Mouse (Mus musculus) cerebellum, adult 2 months (tissue): ENCODE results near the gene Arl2. TPM values are rescaled to one million over a fixed set of nuclear protein-coding genes. Genes with fewer than 3 reads are reported as not detected.

Experiments
- DNase-seq, 2 experiments: peaks; one replicate each; pipeline ENCODE4 v3.0.0; 2021
- H3K27ac ChIP-seq: fragments of 200-500 bp; 2 replicates; pipeline ENCODE4 v1.5.1; 2012; ENCODE audit warnings: low read length, control low read depth, inconsistent platforms; ENCODE audit not compliant: insufficient read depth
- H3K27me3 ChIP-seq: fragments of 200-500 bp; 2 replicates; pipeline ENCODE4 v1.6.1; 2012; ENCODE audit warnings: inconsistent platforms, mild to moderate bottlenecking, low read length, moderate library complexity; ENCODE audit not compliant: control insufficient read depth, insufficient read depth
- H3K4me1 ChIP-seq: fragments of 200-500 bp; 2 replicates; pipeline ENCODE4 v1.6.1; 2011; ENCODE audit warnings: low read length; ENCODE audit not compliant: control insufficient read depth, insufficient read depth
- H3K4me3 ChIP-seq: fragments of 200-500 bp; replicated peaks from 2 replicates; pipeline ENCODE3; 2011; ENCODE audit warnings: mild to moderate bottlenecking, low read depth, low read length, control low read depth; ENCODE audit not compliant: insufficient read depth
- CTCF ChIP-seq: fragments of 200-500 bp; IDR thresholded peaks from 2 replicates; pipeline ENCODE4 v1.5.1; 2011; ENCODE audit warnings: low read depth, mild to moderate bottlenecking, control low read depth, low read length, moderate library complexity, borderline replicate concordance; ENCODE audit not compliant: insufficient read depth
- POLR2A ChIP-seq: fragments of 200-500 bp; IDR thresholded peaks from 2 replicates; pipeline ENCODE4 v1.6.1; 2011; ENCODE audit warnings: low read length, control low read depth, borderline replicate concordance; ENCODE audit not compliant: insufficient read depth
- WGBS: fragments of 180-500 bp; shearing (Covaris S2); methylation state at CpG from one replicate; pipeline ENCODE4 v1.1.7; 2018; 5-methylcytosine and 5-hydroxymethylcytosine counted together
- polyA plus RNA-seq: library from polyadenylated mRNA; depleted of rRNA; stranded (reverse); fragments of >200 nt; gene quantifications from 2 replicates; pipeline ENCODE4 v1.2.3, GENCODE M21; 2012; rRNA removed

Gene Arl2
- polyA plus RNA-seq, 1 experiment: 188 TPM

DNA sequence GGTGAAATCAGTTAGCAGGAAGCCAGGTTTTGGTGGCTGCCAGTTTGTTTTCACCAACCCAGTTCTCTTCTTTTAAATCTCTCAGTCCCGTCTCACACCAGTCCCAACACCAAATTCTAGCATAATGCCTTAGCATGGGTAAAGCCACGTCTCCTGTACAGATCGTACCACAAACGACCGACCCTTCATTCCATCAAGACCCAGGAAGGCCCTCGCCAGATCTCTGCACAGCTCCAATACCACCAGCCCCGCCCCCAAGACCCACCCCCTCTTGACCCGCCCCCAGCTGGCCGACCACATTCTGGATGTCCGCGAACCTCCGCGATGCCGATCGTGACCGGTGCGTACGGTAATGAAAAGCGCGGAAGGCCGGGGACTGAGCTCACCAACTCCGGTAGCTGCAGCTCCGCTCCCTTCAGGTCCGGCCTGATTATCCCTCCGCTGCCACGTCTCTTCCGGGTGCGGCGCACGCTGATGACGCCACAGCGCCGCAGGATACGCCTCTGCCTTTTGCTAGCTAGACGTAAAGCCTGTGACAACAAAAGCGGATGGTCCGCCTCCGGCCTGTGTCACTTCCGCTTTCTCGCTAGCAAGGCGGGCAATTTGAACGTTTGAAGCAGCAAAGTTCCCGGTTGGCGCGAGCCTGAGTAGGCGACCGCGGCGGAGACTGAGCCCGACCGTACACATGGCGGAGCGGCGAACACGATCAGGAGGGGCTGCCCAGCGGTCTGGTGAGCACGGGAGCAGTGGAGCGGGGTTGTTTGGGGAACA is 56.7 kb downstream of the Arl2 start, which contains the start of the genes Zfpl1 and Cdca5:
Gene Zfpl1 (minus strand): TSS at position 479 of the 771 bp plus-strand sequence.
Gene Cdca5 (plus strand): TSS at position 506 of the 771 bp plus-strand sequence.
- H3K4me3 ChIP-seq: peak within 1 kb of the TSS; percentile 82
- 0 out of 2 replicates have a peak, but pooled peaks cover 3% of the 10 kb centered on the region for H3K4me1 ChIP-seq
- WGBS: under 1% methylated on average over 58 of the region's 58 CpGs
- no peaks in the 10 kb centered on the region for H3K27me3 ChIP-seq
- no peak within 1 kb of the TSS for H3K27ac ChIP-seq
- DNase-seq: peak; percentile 98 to 99
- TF ChIP-seq CTCF (no peak), POLR2A (peak; percentile 53; the same call in 1 of the 2 replicates)

Other genes starting within 250 kb of the Arl2 start
- 5.1 and 5.6 TPM in 2 replicates for gene Tigd3, start 247.4 kb downstream of the Arl2 start, polyA plus RNA-seq
- gene Dpf2, start 228.5 kb downstream of the Arl2 start, polyA plus RNA-seq: 136 and 141 TPM in 2 replicates
- gene Cdc42ep2, start 216.7 kb downstream of the Arl2 start, polyA plus RNA-seq: 23.8 and 25.2 TPM in 2 replicates
- 16.8 and 19.7 TPM in 2 replicates for gene Pola2, start 177.3 kb downstream of the Arl2 start, polyA plus RNA-seq
- not detected in 2 replicates for gene Slc22a20, start 155.4 kb downstream of the Arl2 start, polyA plus RNA-seq
- 27.0 and 27.3 TPM in 2 replicates for gene Capn1, start 125.7 kb downstream of the Arl2 start, polyA plus RNA-seq
- 34.5 and 34.8 TPM in 2 replicates for gene Syvn1, start 95.0 kb downstream of the Arl2 start, polyA plus RNA-seq
- gene Mrpl49, start 83.8 kb downstream of the Arl2 start, polyA plus RNA-seq: 48.7 and 51.5 TPM in 2 replicates
- 792 and 828 TPM in 2 replicates for gene Fau, start 83.7 kb downstream of the Arl2 start, polyA plus RNA-seq
- 50.8 and 51.5 TPM in 2 replicates for gene Znhit2, start 80.4 kb downstream of the Arl2 start, polyA plus RNA-seq
- 50.8 and 51.6 TPM in 2 replicates for gene Tm7sf2, start 73.2 kb downstream of the Arl2 start, polyA plus RNA-seq
- gene Vps51, start 64.3 kb downstream of the Arl2 start, polyA plus RNA-seq: 95.6 and 108 TPM in 2 replicates
- 0.59 TPM in 1 of 2 replicates, not detected in the other for gene Tmem262, start 61.5 kb downstream of the Arl2 start, polyA plus RNA-seq
- gene Gm28374, start 59.3 kb downstream of the Arl2 start, polyA plus RNA-seq: 0.78 and 1.3 TPM in 2 replicates
- gene Zfpl1, start 56.6 kb downstream of the Arl2 start, polyA plus RNA-seq: 79.2 and 84.9 TPM in 2 replicates
- gene Cdca5, start 56.6 kb downstream of the Arl2 start, polyA plus RNA-seq: 0.14 and 0.20 TPM in 2 replicates
- gene AC131692.1, start 47.1 kb downstream of the Arl2 start, polyA plus RNA-seq: not detected in 2 replicates
- gene Naaladl1, start 35.8 kb downstream of the Arl2 start, polyA plus RNA-seq: 0.05 and 0.24 TPM in 2 replicates
- gene Sac3d1, start 22.9 kb downstream of the Arl2 start, polyA plus RNA-seq: 33.8 and 35.9 TPM in 2 replicates
- 66.7 and 67.9 TPM in 2 replicates for gene Snx15, start 13.2 kb downstream of the Arl2 start, polyA plus RNA-seq
- gene Batf2, start 565 bp downstream of the Arl2 start, polyA plus RNA-seq: 0.29 and 0.54 TPM in 2 replicates
- gene Majin, start 42.8 kb upstream of the Arl2 start, polyA plus RNA-seq: 0.08 TPM in 2 replicates
- gene Gpha2, start 84.8 kb upstream of the Arl2 start, polyA plus RNA-seq: 0.21 TPM in 1 of 2 replicates, not detected in the other
- gene Ppp2r5b, start 94.3 kb upstream of the Arl2 start, polyA plus RNA-seq: 243 and 258 TPM in 2 replicates
- 40.8 and 41.1 TPM in 2 replicates for gene Atg2a, start 100.1 kb upstream of the Arl2 start, polyA plus RNA-seq
- 168 and 220 TPM in 2 replicates for gene Ehd1, start 135.2 kb upstream of the Arl2 start, polyA plus RNA-seq
- gene Cdc42bpg, start 164.9 kb upstream of the Arl2 start, polyA plus RNA-seq: 33.1 and 36.5 TPM in 2 replicates
- 84.1 and 85.5 TPM in 2 replicates for gene Men1, start 193.4 kb upstream of the Arl2 start, polyA plus RNA-seq
- 317 and 326 TPM in 2 replicates for gene Map4k2, start 199.6 kb upstream of the Arl2 start, polyA plus RNA-seq
- gene Sf1, start 222.1 kb upstream of the Arl2 start, polyA plus RNA-seq: 175 and 196 TPM in 2 replicates
- gene Pygm, start 242.9 kb upstream of the Arl2 start, polyA plus RNA-seq: 90.1 and 101 TPM in 2 replicates